Mouse (Mus musculus): ENCODE results near the gene Dst. TPM values are rescaled to one million over a fixed set of nuclear protein-coding genes. Genes with fewer than 3 reads are reported as not detected.

The Dst gene
- polyA plus RNA-seq, 1 experiment from 2014 or later, result 29.4 TPM

- H3K27ac ChIP-seq, result peak overlapping the region; percentile 57; the same call in 1 of the 2 replicates
- no peaks in the 10 kb centered on the region for H3K27me3 ChIP-seq
- H3K4me1 ChIP-seq, result peaks cover 31% of the 10 kb centered on the region
- no peaks in the 10 kb centered on the region for H3K36me3 ChIP-seq (ENCODE audit: poor library complexity, severe bottlenecking)
- no peak overlapping the region for H3K4me3 ChIP-seq
- ATAC-seq, result no peak
- H3K4me2 ChIP-seq, result no peak overlapping the region
- no peaks in the 10 kb centered on the region for H3K9me3 ChIP-seq (replicated peaks)
- WGBS, result 58% methylated on average over 3 of the region's 3 CpGs
- H3K9ac ChIP-seq, result no peak overlapping the region
Observed at GRCm38 (mm10) chr1:34096923-34097322, 188.9 kb downstream of the Dst start.

DNA sequence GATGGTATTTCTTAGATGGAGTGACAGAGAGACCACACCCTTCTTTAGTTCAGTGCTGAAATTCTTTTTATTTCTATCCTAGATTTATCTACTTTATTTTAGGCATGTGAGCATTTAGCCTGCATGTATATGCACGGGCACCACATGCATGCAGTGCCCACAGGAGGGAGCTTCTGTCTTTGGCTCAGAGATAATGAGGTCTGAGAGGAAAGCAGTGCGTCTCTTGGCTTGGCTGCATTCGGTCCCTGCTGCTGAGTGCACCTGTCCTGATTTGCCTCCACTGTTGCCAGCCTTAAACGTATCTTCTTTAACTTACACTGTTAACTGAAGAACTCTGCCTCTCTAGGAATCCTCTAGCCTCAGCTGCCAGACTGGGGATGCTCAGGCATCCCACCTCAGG, 189.6 kb downstream of the Dst start:
- Histone ChIP-seq H3K36me3 (ENCODE audit: poor library complexity, severe bottlenecking) (no peaks in the 10 kb centered on the region), H3K4me2 (no peak overlapping the region), H3K4me1 (peaks cover 31% of the 10 kb centered on the region), H3K9me3 (replicated peaks) (no peaks in the 10 kb centered on the region), H3K27me3 (no peaks in the 10 kb centered on the region), H3K9ac (no peak overlapping the region), H3K4me3 (no peak overlapping the region), H3K27ac (no peak overlapping the region)
- 35% methylated on average over 4 of the region's 4 CpGs for WGBS
- peak; percentile 65; the same call in 1 of the 2 replicates for ATAC-seq

DNA sequence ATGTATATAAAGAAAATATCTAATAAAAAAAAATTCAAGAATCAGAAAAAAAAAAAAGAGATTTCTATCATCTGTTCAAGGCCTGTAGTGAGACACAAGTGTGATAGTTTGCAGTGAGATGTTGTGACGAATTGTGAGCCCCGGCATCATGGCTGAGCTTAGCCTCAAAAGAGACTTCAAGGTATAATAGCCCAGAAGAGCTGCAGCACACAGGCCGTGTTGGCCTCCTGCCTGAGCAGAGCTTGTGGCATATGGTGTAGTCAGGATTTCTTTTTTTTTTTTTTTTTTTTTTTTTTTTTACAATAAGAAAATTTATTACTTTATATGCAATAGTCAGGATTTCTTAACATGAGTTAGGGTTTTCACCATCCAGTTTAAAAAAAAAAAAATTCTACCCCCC, 191.4 kb downstream of the Dst start:
- H3K9ac ChIP-seq, result no peak overlapping the region
- H3K4me1 ChIP-seq, result peaks cover 42% of the 10 kb centered on the region
- ATAC-seq, result peak; percentile 64
- H3K9me3 ChIP-seq (replicated peaks), result no peaks in the 10 kb centered on the region
- no peaks in the 10 kb centered on the region for H3K27me3 ChIP-seq
- H3K4me2 ChIP-seq, result no peak overlapping the region
- no peak overlapping the region for H3K4me3 ChIP-seq
- 37% methylated on average over 3 of the region's 3 CpGs for WGBS
- H3K27ac ChIP-seq, result peak overlapping the region; percentile 61; the same call in 1 of the 2 replicates
- no peaks in the 10 kb centered on the region for H3K36me3 ChIP-seq (ENCODE audit: poor library complexity, severe bottlenecking)

DNA sequence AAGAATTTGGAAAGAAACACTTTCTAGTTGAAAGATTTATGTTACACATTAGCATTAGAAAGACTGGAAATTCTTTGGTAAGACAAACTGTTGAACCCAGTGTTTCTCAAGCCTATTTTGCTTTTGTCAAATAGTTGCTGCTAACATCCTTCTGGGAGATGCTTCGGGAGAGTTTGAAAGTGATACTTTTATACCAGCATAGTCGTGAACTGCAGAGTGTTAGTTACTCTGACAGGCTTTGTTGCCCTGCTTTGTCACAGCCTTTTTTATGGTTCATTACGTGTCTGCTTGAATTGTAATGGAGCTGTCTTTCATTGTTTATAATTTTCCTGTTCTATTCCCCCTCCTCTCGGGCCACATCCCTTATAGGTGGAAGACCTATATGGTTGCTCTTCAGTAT, 192.4 kb downstream of the Dst start:
- H3K9me3 ChIP-seq (replicated peaks), result no peaks in the 10 kb centered on the region
- H3K4me1 ChIP-seq, result peaks cover 49% of the 10 kb centered on the region
- H3K36me3 ChIP-seq (ENCODE audit: poor library complexity, severe bottlenecking), result no peaks in the 10 kb centered on the region
- no peak overlapping the region for H3K9ac ChIP-seq
- no peaks in the 10 kb centered on the region for H3K27me3 ChIP-seq
- no peak overlapping the region for H3K27ac ChIP-seq
- WGBS, result 30% methylated on average over 4 of the region's 4 CpGs
- H3K4me2 ChIP-seq, result no peak overlapping the region
- no peak overlapping the region for H3K4me3 ChIP-seq
- ATAC-seq, result no peak

- WGBS, result 87% methylated on average over 2 of the region's 2 CpGs
- Histone ChIP-seq H3K27me3 (no peaks in the 10 kb centered on the region), H3K4me2 (no peak overlapping the region), H3K9me3 (replicated peaks) (no peaks in the 10 kb centered on the region), H3K4me3 (no peak overlapping the region), H3K9ac (no peak overlapping the region), H3K36me3 (ENCODE audit: poor library complexity, severe bottlenecking) (no peaks in the 10 kb centered on the region), H3K4me1 (peaks cover 48% of the 10 kb centered on the region), H3K27ac (no peak overlapping the region)
- no peak for ATAC-seq
Observed at GRCm38 (mm10) chr1:34102604-34103003, 194.6 kb downstream of the Dst start.

DNA sequence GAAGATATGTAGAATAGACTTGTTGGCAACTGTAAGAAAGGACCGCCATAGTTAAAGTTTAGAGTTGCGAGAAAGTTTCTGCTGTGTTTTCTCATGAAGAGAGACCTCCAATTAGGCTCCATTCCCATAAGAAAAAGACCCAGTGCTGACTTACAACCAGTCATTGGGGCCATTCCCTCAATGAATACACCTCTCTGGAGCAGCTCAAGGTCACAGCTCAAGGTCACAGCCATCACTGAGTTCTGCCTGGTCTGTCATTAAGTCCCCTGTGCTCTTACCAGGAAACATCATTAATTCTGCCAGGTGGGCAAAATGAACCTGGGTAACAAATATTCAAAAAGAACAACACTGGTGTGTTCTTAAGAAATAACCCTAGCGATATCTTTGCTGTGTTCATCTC, 195.2 kb downstream of the Dst start:
- no peak overlapping the region for H3K9ac ChIP-seq
- WGBS, result 56% methylated on average over 3 of the region's 3 CpGs
- H3K27ac ChIP-seq, result no peak overlapping the region
- ATAC-seq, result no peak
- no peaks in the 10 kb centered on the region for H3K27me3 ChIP-seq
- no peak overlapping the region for H3K4me3 ChIP-seq
- H3K4me2 ChIP-seq, result peak overlapping the region; percentile 41
- H3K9me3 ChIP-seq (replicated peaks), result no peaks in the 10 kb centered on the region
- H3K36me3 ChIP-seq (ENCODE audit: poor library complexity, severe bottlenecking), result no peaks in the 10 kb centered on the region
- H3K4me1 ChIP-seq, result peaks cover 43% of the 10 kb centered on the region

GRCm38 (mm10) chr1:34103713-34104172, 195.7 kb downstream of the Dst start:
- peak; percentile 42; the same call in 1 of the 2 replicates for ATAC-seq
- peak overlapping the region; percentile 41 for H3K4me2 ChIP-seq
- H3K4me1 ChIP-seq, result peaks cover 40% of the 10 kb centered on the region
- H3K4me3 ChIP-seq, result no peak overlapping the region
- no peaks in the 10 kb centered on the region for H3K27me3 ChIP-seq
- no peak overlapping the region for H3K9ac ChIP-seq
- no peaks in the 10 kb centered on the region for H3K36me3 ChIP-seq (ENCODE audit: poor library complexity, severe bottlenecking)
- WGBS, result 2% methylated on average over 3 of the region's 3 CpGs
- no peaks in the 10 kb centered on the region for H3K9me3 ChIP-seq (replicated peaks)
- no peak overlapping the region for H3K27ac ChIP-seq

- no peak for ATAC-seq
- H3K27me3 ChIP-seq, result no peaks in the 10 kb centered on the region
- H3K9me3 ChIP-seq (replicated peaks), result no peaks in the 10 kb centered on the region
- H3K4me3 ChIP-seq, result no peak overlapping the region
- H3K27ac ChIP-seq, result no peak overlapping the region
- H3K4me2 ChIP-seq, result no peak overlapping the region
- no peak overlapping the region for H3K9ac ChIP-seq
- 27% methylated on average over 8 of the region's 8 CpGs for WGBS
- no peaks in the 10 kb centered on the region for H3K36me3 ChIP-seq (ENCODE audit: poor library complexity, severe bottlenecking)
- peaks cover 37% of the 10 kb centered on the region for H3K4me1 ChIP-seq
Observed at GRCm38 (mm10) chr1:34104846-34105245, 196.8 kb downstream of the Dst start.

DNA sequence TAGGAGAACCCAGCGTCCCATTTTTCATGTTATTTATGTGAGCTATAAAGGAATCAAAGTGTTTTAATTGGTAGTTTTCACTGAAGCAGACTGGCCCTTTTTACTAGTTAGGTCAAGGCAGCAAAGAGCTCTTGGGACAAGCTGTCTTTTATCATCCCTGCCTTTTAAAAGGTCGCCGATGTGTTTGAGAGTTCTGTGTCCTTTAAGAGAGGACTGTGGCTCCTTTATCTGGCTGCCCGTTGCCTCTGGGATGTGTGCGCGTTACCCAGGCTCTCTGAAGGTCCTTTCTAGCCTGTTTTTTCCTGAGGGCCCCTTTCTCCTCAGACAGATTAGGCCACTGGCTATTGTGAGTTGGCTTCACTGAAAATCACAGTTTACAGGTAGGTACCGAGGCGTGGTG, 198.6 kb downstream of the Dst start:
- Histone ChIP-seq H3K27me3 (no peaks in the 10 kb centered on the region), H3K27ac (no peak overlapping the region), H3K9ac (no peak overlapping the region), H3K9me3 (replicated peaks) (no peaks in the 10 kb centered on the region), H3K36me3 (ENCODE audit: poor library complexity, severe bottlenecking) (no peaks in the 10 kb centered on the region), H3K4me3 (no peak overlapping the region), H3K4me2 (peak overlapping the region; percentile 30), H3K4me1 (peaks cover 36% of the 10 kb centered on the region)
- ATAC-seq, result no peak
- WGBS, result 8% methylated on average over 8 of the region's 8 CpGs

- ATAC-seq, result no peak
- H3K36me3 ChIP-seq (ENCODE audit: poor library complexity, severe bottlenecking), result no peaks in the 10 kb centered on the region
- H3K27me3 ChIP-seq, result no peaks in the 10 kb centered on the region
- H3K4me1 ChIP-seq, result peaks cover 36% of the 10 kb centered on the region
- H3K27ac ChIP-seq, result no peak overlapping the region
- peak overlapping the region; percentile 30 for H3K4me2 ChIP-seq
- no peak overlapping the region for H3K4me3 ChIP-seq
- H3K9me3 ChIP-seq (replicated peaks), result no peaks in the 10 kb centered on the region
- 25% methylated on average over 8 of the region's 8 CpGs for WGBS
- H3K9ac ChIP-seq, result no peak overlapping the region
Observed at GRCm38 (mm10) chr1:34107076-34107475, 199.1 kb downstream of the Dst start.

DNA sequence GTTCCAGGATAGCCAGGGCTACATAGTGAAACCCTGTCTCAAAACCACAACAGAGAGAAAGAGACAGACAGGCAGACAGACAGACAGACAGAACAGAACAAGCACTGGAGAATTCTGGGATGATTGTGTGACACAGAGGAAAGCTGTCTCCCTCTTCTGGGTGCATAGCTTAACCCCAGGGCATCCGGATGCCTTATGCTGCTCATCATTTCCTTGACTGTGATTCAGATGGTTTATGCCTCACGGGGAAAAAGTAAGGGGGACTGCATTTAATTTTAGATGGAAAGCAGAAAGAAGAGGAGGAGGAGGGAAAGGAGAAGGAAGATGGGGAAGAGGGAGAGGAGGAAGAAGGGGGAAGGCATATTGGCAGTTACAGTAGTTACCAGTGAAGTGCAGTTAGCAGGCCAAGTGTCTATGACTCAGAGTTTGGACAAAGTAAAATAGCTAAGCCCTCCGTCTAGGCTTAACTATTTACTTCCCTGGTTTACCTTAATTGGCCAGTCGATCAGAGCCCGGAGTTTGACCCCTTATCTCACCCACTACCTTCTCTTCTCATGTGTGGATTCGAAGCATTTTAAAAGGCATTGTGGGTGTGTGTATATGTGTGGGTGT, 201.7 kb downstream of the Dst start:
- Histone ChIP-seq H3K9ac (no peak overlapping the region), H3K36me3 (ENCODE audit: poor library complexity, severe bottlenecking) (no peaks in the 10 kb centered on the region), H3K27ac (no peak overlapping the region), H3K27me3 (no peaks in the 10 kb centered on the region), H3K4me1 (peaks cover 24% of the 10 kb centered on the region), H3K9me3 (replicated peaks) (no peaks in the 10 kb centered on the region), H3K4me2 (no peak overlapping the region), H3K4me3 (no peak overlapping the region)
- no peak for ATAC-seq
- WGBS, result 74% methylated on average over 6 of the region's 6 CpGs

- Histone ChIP-seq H3K9me3 (replicated peaks) (no peaks in the 10 kb centered on the region), H3K4me1 (peaks cover 17% of the 10 kb centered on the region), H3K27ac (no peak overlapping the region), H3K9ac (no peak overlapping the region), H3K4me2 (no peak overlapping the region), H3K27me3 (no peaks in the 10 kb centered on the region), H3K4me3 (no peak overlapping the region), H3K36me3 (ENCODE audit: poor library complexity, severe bottlenecking) (no peaks in the 10 kb centered on the region)
- ATAC-seq, result no peak
- WGBS, result 82% methylated on average over 2 of the region's 2 CpGs
Observed at GRCm38 (mm10) chr1:34110862-34111261, 202.8 kb downstream of the Dst start.

- no peak for ATAC-seq
- WGBS, result 95% methylated on average over 2 of the region's 2 CpGs
- Histone ChIP-seq H3K27ac (no peak overlapping the region), H3K27me3 (no peaks in the 10 kb centered on the region), H3K9ac (no peak overlapping the region), H3K36me3 (ENCODE audit: poor library complexity, severe bottlenecking) (no peaks in the 10 kb centered on the region), H3K4me1 (peaks cover 11% of the 10 kb centered on the region), H3K9me3 (replicated peaks) (no peaks in the 10 kb centered on the region), H3K4me3 (no peak overlapping the region), H3K4me2 (no peak overlapping the region)
Observed at GRCm38 (mm10) chr1:34111954-34112353, 203.9 kb downstream of the Dst start.
